Mouse (Mus musculus): ENCODE results near the gene Nr2f2.

DNA sequence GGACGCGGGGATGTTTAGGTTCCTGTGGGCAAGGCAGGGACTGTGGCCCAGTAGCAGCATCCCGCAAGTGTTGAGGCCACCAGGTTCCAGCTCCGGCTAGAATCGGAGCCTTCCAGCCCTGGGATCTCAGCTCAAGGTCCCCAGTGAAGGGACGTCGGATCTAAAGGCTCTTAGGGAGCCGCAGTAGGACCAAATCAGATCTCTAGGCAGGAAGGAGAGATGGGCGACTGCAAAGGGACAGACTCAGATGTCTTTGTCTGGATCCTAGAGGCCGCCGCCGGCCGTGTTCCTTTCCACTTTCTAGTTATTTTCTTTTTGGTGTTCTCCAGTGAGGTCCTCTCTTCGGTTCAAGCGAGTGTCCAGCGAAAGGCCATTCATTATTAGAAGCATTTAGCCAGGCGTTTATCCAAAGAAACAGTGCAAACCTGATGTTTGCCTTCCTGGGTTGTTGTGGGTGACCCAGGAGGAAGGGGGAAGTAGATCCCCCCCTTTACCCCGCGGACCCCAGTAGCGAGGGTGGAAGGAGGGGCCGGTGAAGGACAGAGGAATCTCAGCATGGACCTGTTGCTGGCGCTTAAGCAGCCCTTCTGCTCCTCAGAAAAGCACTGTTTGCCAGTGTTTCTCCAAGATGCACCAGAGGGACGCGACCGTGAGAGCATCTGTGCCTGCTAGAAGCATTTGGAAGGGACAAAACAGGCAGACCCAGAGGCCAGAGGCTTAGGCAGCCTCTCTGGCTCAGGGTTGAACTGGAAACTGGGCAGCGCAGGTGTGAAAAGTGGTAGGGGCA is 34.3 kb downstream of the Nr2f2 start:
- TF ChIP-seq EP300 (IDR thresholded peaks at IDR 0.05; ENCODE audit: low read depth) = no peak
- TF ChIP-seq CTCF (IDR thresholded peaks at IDR 0.05; ENCODE audit: low read depth) = no peak

All from liver, postnatal 0 days (tissue).